ENCODE assay signal across 1 mouse cellular context in the genomic region with DNA sequence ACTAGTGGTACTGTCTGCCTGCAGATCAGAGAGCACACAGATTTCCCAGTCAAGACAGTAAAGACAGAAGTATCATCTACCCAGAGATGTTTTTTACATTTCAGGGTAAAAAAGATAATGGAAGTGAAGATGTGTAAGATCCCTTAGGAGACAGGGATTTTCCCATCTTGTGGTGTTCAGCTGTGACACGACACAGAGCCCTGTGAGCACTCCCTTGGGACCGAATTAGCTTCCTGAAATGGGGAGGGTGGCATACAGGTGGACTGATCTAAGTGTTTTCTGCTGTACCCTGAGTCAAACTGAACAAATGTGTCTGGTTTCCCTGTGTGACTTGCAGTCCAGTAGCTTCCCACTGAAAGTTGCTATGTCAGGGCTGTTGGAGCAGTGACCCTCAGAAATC.
TF ChIP-seq lines count a peak whose summit lies in the region.

No protein-coding gene starts in this region.

TF ChIP-seq in CH12.LX, 34 proteins besides CTCF, POLR2A, EP300 and RAD21 (continued from another document):
- peak; percentile 42 for TF ChIP-seq ZNF384 (IDR thresholded peaks at IDR 0.05; ENCODE audit: low read depth, low read length)
- no peak for TF ChIP-seq NRF1 (IDR thresholded peaks at IDR 0.05; ENCODE audit: low read depth, low read length)
- TF ChIP-seq MAZ (IDR thresholded peaks at IDR 0.05; ENCODE audit: low read depth, low read length), result no peak
- TF ChIP-seq UBTF (IDR thresholded peaks at IDR 0.05; ENCODE audit: low read depth, low read length), result no peak
- peak; percentile 61; the same call in 1 of the 2 replicates for TF ChIP-seq BHLHE40 (IDR thresholded peaks at IDR 0.05; ENCODE audit: low read depth, low read length)
- no peak for TF ChIP-seq RCOR1 (conservative IDR thresholded peaks at IDR 0.05; ENCODE audit: low read depth, low read length)
- 0 out of 2 replicates have a peak, but pooled peaks have one; percentile 31 for TF ChIP-seq SIN3A (IDR thresholded peaks at IDR 0.05; ENCODE audit: low read length)
- TF ChIP-seq ZMIZ1 (IDR thresholded peaks at IDR 0.05; ENCODE audit: low read depth, low read length), result peak; percentile 36; the same call in 1 of the 2 replicates
- no peak; the same call in 1 of the 2 replicates for TF ChIP-seq MEF2A (IDR thresholded peaks at IDR 0.05; ENCODE audit: borderline replicate concordance, low read depth, low read length)
- TF ChIP-seq ZKSCAN1 (IDR thresholded peaks at IDR 0.05; ENCODE audit: borderline replicate concordance, low read depth, low read length), result no peak
- peak; percentile 34; the same call in 1 of the 2 replicates for TF ChIP-seq JUND (conservative IDR thresholded peaks at IDR 0.05; ENCODE audit: low read depth, low read length)
- 0 out of 2 replicates have a peak, but pooled peaks have one; percentile 35 for TF ChIP-seq CHD2 (IDR thresholded peaks at IDR 0.05; ENCODE audit: low read length)
- 0 out of 2 replicates have a peak, but pooled peaks have one; percentile 48 for TF ChIP-seq MAFK (IDR thresholded peaks at IDR 0.05; ENCODE audit: insufficient replicate concordance, low read length)
- TF ChIP-seq ELF1 (IDR thresholded peaks at IDR 0.05; ENCODE audit: low read depth, low read length), result no peak
- TF ChIP-seq IRF4 (IDR thresholded peaks at IDR 0.05; ENCODE audit: low read depth, low read length), result 0 out of 2 replicates have a peak, but pooled peaks have one; percentile 52
- peak; percentile 75 for TF ChIP-seq ETS1 (conservative IDR thresholded peaks at IDR 0.05; ENCODE audit: low read depth, low read length)
- TF ChIP-seq KAT2A (IDR thresholded peaks at IDR 0.05; ENCODE audit: insufficient replicate concordance, low read length), result 0 out of 2 replicates have a peak, but pooled peaks have one; percentile 54
- no peak for TF ChIP-seq MXI1 (IDR thresholded peaks at IDR 0.05; ENCODE audit: low read depth, low read length)
- no peak for TF ChIP-seq USF2 (conservative IDR thresholded peaks at IDR 0.05; ENCODE audit: low read depth, low read length)
